Mouse (Mus musculus): ENCODE measurements around the gene Lipo2.
"Not testable (repeated sequence)": the region's sequence is repeated elsewhere in the genome, so short reads cannot be mapped to it uniquely, and the experiment has no call there.

DNA sequence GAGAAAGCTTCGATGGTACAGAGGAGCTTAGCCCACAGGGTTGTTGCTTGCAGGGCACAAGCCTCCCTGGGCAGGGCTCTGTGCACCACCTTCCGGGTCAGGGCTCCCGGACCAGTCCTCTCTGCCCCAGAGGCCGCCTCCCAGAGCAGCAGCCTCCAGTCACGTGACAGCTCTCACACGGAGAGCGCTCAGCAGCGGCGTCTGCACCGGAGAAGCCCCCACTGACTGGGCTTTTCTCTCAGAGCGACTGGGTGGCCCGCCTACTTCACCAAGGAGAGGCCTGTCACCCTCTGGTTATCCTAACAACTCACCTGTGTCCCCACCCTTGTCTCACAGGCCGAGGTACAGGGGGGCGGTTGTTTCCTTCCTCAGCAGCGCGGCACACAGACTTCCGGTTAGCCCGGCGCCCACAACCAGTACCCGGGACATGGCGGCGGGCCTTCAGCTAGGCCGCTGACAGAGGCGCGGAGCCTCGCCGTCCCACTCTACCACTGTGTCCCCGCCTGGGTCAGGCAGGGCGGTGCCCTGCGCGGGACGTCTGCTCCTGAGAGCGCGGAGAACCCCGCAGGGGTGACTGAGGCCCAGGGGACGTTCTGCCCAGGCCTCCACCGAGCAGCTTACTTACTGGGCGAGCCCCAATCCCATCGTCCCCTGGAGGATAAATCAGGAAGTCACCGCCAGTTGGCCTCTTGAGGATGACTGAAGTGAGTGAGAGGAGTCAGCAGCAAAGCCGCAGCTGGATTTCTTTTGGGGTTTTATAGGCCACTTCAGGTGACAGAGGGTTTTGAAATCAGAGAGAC lies 10.3 kb upstream of the Lipo2 start, which contains the start of gene Lipo3:
- TF ChIP-seq CTCF (IDR thresholded peaks at IDR 0.05; ENCODE audit: borderline replicate concordance, insufficient read depth, low read depth, low read length); POLR2A (IDR thresholded peaks at IDR 0.05; ENCODE audit: borderline replicate concordance, insufficient read depth, low read length): not testable (repeated sequence)

All from cerebellum, adult 2 months (tissue).